Mouse (Mus musculus) CH12F3 (cell line): ENCODE measurements around the gene Gm960.

Experiments used
- in situ Hi-C: fragments of 300-500 bp; cut with MboI; formaldehyde crosslinking; loops from 2 replicates; pipeline ENCODE4 v1.14.3; 2020; ENCODE audit warnings: low sequenced_read_pairs

The Gm960 gene

GRCm38 (mm10) chr19:4712781-4713526, 14.5 kb upstream of the Gm960 start:
- in situ Hi-C loops, result no loop called here

GRCm38 (mm10) chr19:4712156-4712780, 13.8 kb upstream of the Gm960 start:
- in situ Hi-C loops, result no loop called here

- in situ Hi-C loops, result no loop called here
These were observed 13.2 kb upstream of the Gm960 start for GRCm38 (mm10) chr19:4711601-4712155.

GRCm38 (mm10) chr19:4711098-4711600, 12.7 kb upstream of the Gm960 start, which contains the start of gene Sptbn2:
Sptbn2 (plus strand) TSS chr19:4711167.
- in situ Hi-C loops, result no loop called here

GRCm38 (mm10) chr19:4708765-4709164, 10.3 kb upstream of the Gm960 start:
- in situ Hi-C loops, result no loop called here

GRCm38 (mm10) chr19:4701221-4701620, 2.8 kb upstream of the Gm960 start:
- in situ Hi-C loops, result no loop called here

GRCm38 (mm10) chr19:4700656-4701055, 2.2 kb upstream of the Gm960 start:
- in situ Hi-C loops, result no loop called here

- in situ Hi-C loops, result no loop called here
These were observed 1.4 kb upstream of the Gm960 start for GRCm38 (mm10) chr19:4699821-4700220.

GRCm38 (mm10) chr19:4698856-4699255, 388 bp upstream of the Gm960 start:
- in situ Hi-C loops, result no loop called here

GRCm38 (mm10) chr19:4697721-4698120, 747 bp downstream of the Gm960 start:
- in situ Hi-C loops, result no loop called here

- in situ Hi-C loops, result no loop called here
These were observed 1.3 kb downstream of the Gm960 start for GRCm38 (mm10) chr19:4697121-4697520.

- in situ Hi-C loops, result no loop called here
These were observed 4.1 kb downstream of the Gm960 start for GRCm38 (mm10) chr19:4694346-4694745.

- in situ Hi-C loops, result no loop called here
These were observed 26.1 kb downstream of the Gm960 start for GRCm38 (mm10) chr19:4672401-4672800.

GRCm38 (mm10) chr19:4670776-4671175, 27.7 kb downstream of the Gm960 start:
- in situ Hi-C loops, result no loop called here

GRCm38 (mm10) chr19:4666815-4667214, 31.7 kb downstream of the Gm960 start:
- in situ Hi-C loops, result no loop called here

- in situ Hi-C loops, result no loop called here
These were observed 40.3 kb downstream of the Gm960 start for GRCm38 (mm10) chr19:4658156-4658555.

GRCm38 (mm10) chr19:4646917-4647492, 51.5 kb downstream of the Gm960 start:
- in situ Hi-C loops, result no loop called here

GRCm38 (mm10) chr19:4644271-4644670, 54.2 kb downstream of the Gm960 start:
- in situ Hi-C loops, result no loop called here

- in situ Hi-C loops, result loop anchor here (10.0 kb wide), 1 partner anchor 109 kb away; no protein-coding TSS in a partner anchor
These were observed 62.5 kb downstream of the Gm960 start for GRCm38 (mm10) chr19:4635986-4636385.

- in situ Hi-C loops, result no loop called here
These were observed 69.6 kb downstream of the Gm960 start for GRCm38 (mm10) chr19:4628819-4629218.

- in situ Hi-C loops, result no loop called here
These were observed 72.5 kb downstream of the Gm960 start for GRCm38 (mm10) chr19:4625829-4626535.
